Mouse (Mus musculus): ENCODE data around the gene Supt3.

Supt3 gene

DNA sequence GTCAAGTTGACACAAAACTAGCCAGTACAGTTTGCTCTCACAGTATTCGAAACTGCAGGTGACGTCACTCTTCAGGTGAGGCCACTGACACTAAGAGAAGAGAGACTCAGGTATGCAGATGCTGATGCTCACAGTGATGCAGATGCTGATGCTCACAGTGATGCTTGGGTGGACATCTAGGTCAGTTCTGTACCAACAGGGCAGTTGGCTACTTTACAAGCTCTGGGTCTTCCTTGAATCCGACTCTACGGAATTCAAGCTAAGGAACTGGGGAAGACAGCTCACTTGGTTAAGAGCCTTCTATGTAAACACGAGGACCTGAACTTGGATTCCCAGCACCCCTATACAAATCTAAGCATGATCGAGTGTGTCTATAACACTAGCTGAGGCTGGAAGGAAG, 359.5 kb downstream of the Supt3 start:
- DNase-seq: no peak

DNA sequence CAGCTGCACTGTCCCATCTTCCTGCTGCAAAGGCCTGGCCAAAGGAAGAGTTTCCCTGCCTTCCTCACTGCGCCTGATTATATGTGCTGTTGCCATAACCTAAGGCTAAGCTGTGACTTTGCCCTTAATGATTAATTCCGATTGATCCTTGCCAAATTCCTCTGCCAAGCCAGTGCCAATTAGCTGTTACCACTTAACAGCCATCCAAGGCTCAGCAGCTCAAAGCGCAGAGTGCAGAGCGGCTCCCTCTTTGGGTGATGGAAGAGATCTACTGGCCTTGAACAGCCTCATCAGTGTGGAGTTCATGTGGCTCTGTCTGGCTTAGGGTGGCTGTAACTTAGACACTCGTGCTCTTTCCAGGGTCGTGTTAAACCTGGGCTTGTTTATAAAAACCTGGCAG, 366.1 kb downstream of the Supt3 start:
- no peak for DNase-seq

- no peak for DNase-seq
Measured at GRCm38 (mm10) chr17:45144656-45145055, 367.7 kb downstream of the Supt3 start.

- no peak for DNase-seq
Measured at GRCm38 (mm10) chr17:45151312-45151929, 374.5 kb downstream of the Supt3 start.

GRCm38 (mm10) chr17:45153721-45154120, 376.8 kb downstream of the Supt3 start:
- no peak for DNase-seq

GRCm38 (mm10) chr17:45158171-45158691, 381.3 kb downstream of the Supt3 start:
- DNase-seq: no peak

DNA sequence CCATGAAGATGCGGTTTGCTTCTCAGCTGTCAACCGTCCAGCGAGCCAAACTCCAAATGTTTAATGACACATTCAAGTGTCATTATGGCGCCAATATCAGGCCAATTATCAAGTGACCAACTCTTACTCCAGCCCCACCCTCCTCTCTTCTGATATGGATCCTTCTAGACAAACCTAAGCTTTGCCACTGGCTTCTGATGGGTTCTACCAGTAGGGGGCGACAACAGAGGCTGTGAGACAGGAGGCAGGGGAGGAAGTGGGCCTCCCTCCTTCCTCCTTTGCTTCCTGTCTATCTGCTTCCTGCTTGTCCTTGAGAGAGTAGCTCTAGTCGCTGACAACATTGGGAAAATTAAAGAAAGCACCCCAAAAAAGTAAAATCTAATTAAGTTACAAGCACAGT, 383.7 kb downstream of the Supt3 start:
- no peak for DNase-seq

DNA sequence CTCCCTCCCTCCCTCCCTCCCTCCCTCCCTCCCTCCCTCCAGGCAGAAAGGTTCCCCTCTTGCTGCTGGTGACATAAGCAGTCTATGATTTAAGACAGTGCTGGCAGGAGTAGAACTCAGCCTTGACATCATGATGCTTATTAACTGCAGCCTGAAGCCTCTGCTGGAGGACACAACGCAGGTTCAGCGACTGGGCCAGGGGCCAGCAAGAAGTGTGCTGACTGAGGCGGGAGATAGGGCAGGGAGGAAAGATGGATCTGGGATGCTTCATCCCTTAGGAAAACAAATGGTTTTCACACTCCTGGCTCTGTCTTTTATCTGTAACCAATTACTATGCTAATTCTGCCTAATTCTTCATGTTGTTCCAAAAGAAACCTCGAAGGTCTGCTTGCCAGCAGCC, 388.8 kb downstream of the Supt3 start:
- no peak for DNase-seq

Measured in right cerebral cortex, adult 18-20 months (tissue).